Mouse (Mus musculus): ENCODE data around the gene Bckdk.
"Not testable (repeated sequence)": the region's sequence is repeated elsewhere in the genome, so short reads cannot be mapped to it uniquely, and the experiment has no call there.

The Bckdk gene

GRCm38 (mm10) chr7:127903971-127904796 lies at the start of gene Bckdk:
Gene Bckdk (plus strand): TSS chr7:127904082.
- DNase-seq (ENCODE audit: low spot score): peak; percentile 79

DNA sequence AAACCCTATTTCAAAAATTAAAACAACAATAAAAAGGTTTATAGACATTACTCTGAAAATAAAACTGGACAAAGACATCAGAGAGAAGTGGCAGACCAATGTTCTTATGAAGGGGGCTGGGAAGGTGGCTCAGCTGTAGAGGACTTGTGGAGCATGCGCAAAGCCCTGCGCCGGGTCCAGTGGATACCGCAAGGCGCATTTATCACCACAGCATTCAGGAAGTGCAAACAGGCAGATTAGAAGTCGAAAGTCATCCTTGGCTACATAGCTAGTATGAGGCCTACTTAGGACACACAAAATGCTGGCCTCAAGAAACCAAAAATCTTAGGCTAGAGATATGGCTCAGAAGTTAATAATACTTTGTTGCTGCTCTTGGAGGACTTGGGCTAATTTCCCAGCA lies 45.6 kb upstream of the Bckdk start:
- DNase-seq (ENCODE audit: low spot score): no peak

DNA sequence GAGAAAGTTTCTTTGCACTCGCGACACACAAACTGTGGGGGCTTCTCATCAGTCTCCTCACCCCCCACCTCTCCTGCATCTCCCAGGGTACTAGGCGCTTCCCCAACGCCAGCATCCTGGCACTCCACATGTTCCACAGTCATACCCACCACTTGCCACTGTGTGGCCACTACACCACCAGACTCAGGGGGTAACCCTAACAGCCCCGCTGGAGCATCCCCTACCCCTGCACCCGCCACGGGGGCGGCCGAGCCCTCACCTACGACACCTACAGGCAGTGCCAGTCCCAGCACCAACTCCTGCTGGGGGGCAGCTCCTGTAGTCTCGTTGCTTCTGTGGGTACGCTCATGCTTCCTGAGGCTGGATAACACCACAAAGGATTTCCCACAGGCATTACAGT lies 37.4 kb upstream of the Bckdk start:
- DNase-seq (ENCODE audit: low spot score): no peak

DNA sequence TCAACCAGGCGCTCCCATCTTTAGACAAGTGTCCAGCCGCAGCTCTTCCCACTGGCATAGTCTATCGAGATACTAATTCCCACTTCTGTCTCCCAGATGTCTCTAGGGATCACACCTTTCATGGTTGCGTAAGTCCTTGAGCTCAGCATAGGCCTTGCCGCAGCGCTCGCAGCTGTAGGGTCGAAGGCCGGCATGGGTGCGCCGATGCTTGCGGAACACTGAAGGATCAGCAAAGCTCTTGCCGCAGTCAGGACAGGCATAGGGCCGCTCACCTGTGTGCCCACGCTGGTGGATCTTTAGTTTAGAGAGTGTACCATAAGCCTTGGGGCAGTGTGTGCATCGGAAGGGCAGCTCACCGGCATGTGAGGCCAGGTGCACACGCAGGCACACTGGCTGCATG lies 36.2 kb upstream of the Bckdk start:
- no peak for DNase-seq (ENCODE audit: low spot score)

DNA sequence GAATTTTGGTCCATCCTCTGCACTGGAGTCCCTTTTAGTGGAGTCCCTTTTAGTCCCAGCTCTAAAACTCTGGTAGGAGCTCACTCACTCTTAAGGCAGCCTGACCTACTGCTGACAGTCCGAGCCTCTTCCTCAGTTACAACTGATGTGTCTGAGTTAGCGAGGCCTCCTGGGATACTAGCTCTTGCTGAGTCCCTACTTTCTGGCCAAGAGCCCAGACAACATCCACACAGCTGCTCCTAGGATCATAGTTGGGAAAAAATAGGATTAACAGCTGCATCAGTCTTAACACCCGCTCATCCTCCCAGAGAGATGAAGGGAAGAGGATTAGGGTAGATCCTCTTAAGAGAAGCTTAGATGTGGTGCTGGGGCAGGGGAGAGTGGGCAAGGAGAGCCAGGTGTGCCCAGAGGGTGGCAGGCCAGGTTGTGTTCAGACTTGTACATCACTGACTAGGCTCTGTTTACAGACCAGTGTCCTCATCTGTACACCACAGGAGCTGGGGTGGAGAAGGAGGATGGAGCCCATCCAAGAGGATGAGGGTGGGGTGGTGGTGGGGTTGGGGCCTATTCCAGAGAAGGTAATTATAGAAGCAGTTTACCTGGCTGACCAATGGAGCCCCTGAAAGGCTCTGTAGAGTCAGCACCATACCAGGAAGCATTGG lies 34.6 kb upstream of the Bckdk start:
- no peak for DNase-seq (ENCODE audit: low spot score)

DNA sequence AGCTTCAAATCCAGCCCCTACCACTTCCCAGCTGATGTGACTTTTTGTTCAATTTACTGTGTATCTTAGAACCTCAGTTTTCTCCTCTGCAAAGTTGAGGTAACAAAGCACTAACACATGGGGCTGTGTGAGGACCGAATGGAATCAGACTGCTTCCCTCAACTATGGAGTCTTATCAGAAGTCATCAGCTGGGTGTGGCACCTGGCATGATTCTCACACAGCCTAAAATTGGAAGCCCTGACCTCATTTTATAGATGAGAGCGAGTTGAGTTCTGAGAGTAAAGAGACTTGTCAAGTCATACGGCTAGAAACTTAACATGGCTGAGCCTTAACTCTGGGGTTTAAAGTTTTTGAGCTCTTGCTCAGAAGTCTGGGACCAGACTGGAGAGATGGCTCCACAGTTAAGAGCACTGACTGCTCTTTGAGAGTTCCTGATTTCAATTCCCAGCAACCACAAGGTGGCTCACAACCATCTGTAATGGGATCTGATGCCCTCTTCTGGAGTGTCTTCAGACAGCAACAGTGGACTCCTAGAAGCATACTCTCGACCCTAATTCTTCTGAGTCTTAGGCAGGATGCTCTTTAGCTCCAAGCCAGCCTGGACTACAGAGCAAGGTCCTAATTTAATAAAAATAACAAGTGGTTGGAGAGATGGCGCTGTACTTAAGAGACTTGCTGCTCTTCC lies 33.6 kb upstream of the Bckdk start:
- DNase-seq (ENCODE audit: low spot score): no peak

DNA sequence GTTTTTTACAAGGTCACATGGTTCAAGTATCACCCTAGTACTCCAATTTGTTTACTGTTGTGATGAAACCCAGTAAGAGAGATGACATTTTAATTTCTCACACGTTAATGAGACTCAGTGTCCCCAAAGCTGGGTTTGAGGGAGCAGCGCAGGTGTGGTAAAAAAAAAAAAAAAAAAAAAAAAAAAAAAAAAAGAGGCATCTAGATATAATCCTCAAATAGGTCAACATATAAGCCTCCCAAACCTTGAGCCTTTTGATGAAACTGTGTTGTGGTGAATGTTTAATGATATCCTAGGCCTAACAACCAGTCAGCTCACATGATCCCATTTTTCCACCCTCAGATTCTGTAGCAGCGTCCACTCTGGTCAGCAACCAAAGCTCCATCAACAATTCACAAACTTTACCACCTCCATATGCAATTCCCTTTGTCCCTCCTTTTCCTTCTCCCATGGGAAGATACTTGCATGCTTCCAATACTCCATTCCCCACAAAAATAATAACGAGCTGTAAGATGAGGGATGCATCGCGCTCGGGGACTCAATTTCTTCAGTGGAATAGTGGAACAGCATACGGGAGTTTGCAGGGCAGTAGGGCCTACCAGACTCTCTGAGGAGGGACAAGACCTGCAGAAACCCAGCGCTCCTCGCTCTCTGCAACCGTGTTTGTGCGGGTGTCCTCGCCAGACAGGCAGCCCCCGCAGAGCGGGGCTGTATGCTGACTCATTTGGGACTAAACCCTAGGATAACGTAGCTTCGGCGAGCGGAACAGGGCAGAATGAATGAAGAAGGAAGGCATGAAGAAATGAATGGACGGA lies 28.9 kb upstream of the Bckdk start:
- no peak for DNase-seq (ENCODE audit: low spot score)

DNA sequence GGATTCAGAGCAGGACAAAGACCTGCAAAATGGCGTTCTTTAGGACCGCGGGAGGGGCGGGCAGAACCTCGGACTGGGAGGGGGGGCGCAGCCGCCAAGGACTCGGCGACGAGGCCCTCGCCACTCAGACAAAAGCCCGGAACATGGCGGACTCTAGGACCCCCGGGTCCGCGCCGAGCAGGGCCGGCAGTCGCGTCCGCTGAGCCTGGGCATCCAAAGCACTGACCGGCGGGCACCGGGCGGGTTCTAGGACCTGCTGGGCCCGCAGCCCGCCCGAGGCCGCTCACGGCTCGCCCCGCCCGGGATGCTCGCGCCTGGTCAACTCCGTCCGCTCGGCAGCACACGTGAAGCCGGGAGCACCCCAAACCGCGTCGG lies 28.3 kb upstream of the Bckdk start:
- DNase-seq (ENCODE audit: low spot score): peak; percentile 93

DNA sequence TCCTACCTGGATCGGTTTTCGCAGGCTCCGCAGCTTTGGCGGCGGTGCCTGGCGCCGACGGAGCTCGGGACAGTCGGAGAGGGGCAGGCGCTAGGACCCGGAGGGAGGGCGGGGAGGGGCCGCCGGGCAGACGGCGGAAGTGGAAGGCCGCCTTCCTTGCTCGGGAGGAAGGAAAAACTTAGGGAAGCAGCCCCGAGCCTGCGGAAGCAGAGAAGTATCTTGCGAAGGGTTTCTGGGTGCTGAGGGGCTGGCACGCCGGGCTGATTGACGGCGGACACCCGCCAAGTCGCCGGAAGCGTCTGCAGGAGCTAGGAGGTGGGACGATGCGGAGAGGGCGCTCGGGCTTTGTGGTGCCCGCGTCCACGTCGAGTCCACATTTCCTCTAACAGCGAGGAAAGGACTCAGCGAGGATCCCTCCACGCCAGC lies 27.8 kb upstream of the Bckdk start, which contains the start of gene Zfp646:
Gene Zfp646, plus strand, starts transcription at position 181 of the 426 bp plus-strand sequence.
- peak; percentile 77 for DNase-seq (ENCODE audit: low spot score)

DNA sequence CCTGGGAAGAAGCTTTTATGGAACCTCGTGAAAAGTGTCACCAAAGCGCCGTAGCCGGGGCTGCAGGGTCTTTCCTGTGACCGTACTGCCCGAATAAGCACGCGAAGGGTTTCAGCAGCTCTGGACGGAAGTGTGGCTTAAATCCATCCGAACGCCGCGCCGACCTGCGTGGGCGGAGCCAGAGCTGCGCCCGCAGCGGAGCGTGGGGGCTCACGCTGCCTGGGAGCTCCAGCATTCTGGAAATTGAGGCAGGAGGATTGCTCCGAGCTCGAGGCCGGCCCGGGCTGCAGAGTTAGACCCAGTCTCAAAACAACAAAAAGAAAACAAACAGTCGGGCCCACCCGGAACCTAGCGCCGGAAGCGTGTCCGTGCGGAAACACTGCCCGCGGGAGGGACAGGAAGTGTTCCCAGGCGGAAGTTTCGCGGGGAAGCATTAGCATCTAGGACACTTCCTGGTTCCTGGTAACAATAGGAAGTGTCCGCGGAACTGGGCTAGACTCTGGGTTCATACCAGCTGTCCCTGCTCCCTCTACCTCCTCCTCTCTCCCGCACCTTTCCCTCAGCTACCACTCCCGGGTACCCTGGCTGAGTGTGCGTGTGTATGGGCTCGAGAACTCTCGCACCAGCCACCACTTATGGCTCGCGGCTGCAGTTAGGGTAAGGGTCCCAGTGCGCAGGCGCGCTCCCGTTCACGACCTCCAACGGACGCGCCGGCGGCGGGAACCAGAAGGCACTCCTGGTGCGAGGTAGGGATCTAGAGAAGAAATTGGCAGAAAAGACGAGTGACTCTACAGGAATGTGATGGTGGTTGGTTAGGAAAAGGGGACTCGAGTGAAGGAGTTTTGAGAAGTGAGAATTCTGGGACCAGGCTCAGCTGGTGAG lies 27.2 kb upstream of the Bckdk start, which contains the start of gene Zfp668:
Gene Zfp668, minus strand, starts transcription at position 362 of the 882 bp plus-strand sequence.
- peak; percentile 84 for DNase-seq (ENCODE audit: low spot score)

DNA sequence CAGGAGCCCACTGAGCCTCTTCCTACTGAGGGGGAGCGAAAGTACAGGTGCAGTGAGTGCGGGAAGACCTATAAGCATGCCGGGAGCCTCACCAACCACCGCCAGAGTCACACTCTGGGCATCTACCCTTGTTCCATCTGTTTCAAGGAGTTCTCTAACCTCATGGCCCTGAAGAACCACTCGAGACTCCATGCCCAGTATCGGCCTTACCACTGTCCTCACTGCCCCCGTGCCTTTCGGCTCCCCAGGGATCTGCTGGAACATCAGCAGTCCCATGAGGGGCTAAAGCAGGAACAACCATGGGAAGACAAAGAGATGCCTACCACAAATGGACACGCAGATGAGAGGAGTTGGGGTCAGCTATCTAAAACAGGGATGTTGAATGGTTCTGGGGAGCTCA lies 24.6 kb upstream of the Bckdk start:
- DNase-seq (ENCODE audit: low spot score): no peak

GRCm38 (mm10) chr7:127880431-127880830 lies 23.5 kb upstream of the Bckdk start:
- DNase-seq (ENCODE audit: low spot score): no peak

- peak; percentile 54 for DNase-seq (ENCODE audit: low spot score)
Measured at GRCm38 (mm10) chr7:127885951-127886350, 17.9 kb upstream of the Bckdk start.

DNA sequence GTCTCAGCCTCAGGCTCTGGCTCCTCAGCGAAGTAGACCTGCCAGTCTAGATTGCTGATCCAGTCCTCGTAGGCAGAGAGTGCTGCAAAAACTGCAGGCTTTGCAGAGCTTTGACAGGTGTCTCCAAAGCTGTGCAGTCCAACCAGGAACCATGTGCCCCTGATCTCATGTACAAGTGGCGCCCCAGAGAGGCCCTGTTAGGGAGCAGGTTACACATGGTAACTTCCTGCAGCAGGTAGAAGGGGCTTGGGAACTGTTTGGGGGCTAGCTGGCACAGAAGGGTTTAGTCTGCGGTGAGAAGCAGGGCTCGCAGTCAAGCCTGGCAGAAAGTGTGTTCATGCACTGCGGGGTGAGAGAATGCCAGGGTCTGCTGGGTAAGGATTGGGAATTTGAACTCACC lies 17.3 kb upstream of the Bckdk start:
- no peak for DNase-seq (ENCODE audit: low spot score)

GRCm38 (mm10) chr7:127887191-127887590 lies 16.7 kb upstream of the Bckdk start:
- no peak for DNase-seq (ENCODE audit: low spot score)

DNA sequence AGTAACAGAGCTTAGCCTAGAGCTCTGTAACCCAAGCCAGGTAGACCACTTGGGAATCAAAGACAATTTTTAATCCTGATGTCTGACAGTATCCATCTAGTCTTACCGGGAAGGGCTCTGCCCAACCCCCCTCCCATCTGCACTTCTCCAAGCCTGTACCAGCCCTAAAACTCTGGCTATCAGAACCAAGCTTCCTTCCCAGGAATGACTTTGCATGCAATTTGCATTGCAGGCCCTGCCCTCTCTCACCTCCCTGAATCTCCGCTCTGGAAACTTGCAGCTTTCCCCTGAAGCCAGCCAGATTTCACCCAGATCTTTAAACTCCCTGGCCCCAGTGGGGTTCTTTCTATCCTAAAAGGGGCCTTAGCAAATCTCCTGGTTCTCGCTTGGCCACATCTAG lies 16.1 kb upstream of the Bckdk start:
- DNase-seq (ENCODE audit: low spot score): no peak

DNA sequence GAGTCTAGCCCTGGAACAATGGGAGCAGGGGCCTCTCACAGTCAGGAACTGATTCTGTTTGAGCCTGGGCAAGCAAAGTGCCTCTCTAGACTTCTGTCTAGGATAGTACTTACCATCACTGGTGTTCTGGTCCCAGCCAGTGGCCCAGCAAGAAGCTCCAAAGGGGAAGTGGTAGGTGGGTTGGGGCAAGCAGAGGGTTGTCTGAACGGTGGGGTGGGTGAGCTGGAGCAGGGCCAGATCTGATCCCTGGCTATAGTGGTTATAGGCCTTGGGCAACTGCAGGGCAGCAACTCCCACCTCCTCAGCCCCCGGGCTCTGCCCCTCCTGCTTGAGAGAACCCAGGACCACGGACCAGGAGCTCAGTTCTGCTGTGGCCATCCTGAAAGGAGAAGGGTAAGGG lies 15.1 kb upstream of the Bckdk start:
- DNase-seq (ENCODE audit: low spot score): no peak

DNA sequence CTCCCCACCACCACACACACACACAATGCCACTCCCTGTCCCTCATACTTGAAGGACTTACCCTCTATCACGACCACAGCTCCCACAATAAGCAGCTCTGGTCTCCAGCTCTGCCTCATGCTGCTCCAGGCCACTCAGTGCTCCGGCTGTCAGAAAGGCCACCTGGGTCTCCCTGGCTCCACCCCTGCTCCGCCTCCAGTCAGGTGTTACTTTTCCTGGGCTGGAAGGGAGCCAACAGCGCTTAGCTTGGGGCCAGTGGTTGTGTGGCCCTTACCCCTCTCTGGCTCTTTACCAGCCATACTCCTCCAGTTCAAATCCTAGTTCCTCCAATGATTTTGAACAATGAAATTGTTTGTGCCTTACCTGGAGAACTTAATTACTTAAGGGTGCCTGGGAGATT lies 13.1 kb upstream of the Bckdk start, which contains the start of gene Prss53:
Gene Prss53, minus strand, starts transcription at position 173 of the 400 bp plus-strand sequence.
- no peak for DNase-seq (ENCODE audit: low spot score)

DNA sequence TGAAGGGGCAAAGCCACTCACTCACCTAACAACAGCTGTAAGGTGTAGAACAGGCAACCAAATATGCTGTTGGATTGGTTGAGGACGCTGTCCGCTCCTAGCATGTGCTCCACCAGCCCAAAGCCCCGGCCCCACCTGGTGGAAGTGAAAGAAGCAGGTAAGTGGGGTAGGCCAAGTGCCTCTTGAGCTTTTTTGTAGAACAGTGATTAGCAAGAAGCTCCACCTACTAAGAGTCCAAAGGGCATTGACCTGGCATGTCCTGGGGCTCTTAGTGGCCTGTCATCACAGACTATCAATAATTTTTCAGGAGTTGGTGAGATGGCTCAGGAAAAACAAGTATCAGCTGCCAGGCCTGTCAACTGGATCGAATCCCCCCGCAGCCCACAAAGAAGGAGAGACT lies 9.4 kb upstream of the Bckdk start:
- no peak for DNase-seq (ENCODE audit: low spot score)

GRCm38 (mm10) chr7:127895442-127895841 lies 8.4 kb upstream of the Bckdk start, which contains the start of the genes Gm21974 and Vkorc1:
Gene Gm21974 (minus strand): TSS chr7:127895454.
Gene Vkorc1 (minus strand): TSS chr7:127895617.
- DNase-seq (ENCODE audit: low spot score): peak; percentile 95

DNA sequence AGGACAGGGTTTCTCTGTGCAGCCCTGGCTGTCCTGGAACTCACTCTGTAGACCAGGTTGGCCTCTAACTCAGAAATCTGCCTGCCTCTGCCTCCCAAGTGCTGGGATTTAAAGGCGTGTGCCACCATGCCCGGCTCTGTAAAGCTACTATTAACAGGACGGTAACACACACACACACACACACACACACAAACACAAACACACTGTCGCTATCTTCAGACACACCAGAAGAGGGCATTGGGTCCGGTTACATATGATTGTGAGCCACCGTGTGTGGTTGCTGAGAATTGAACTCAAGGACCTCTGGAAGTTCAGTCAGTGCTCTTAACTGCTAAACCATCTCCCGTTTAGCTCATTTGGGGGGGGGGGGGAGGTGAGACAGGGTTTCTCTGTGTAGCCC lies 8.0 kb upstream of the Bckdk start:
- DNase-seq (ENCODE audit: low spot score): not testable (repeated sequence)
